Mouse (Mus musculus) lung, adult 2 months (tissue): ENCODE data around the gene Dlgap1. TPM values are rescaled to one million over a fixed set of nuclear protein-coding genes. Genes with fewer than 3 reads are reported as not detected.
A peak's percentile ranks its signal among the peaks of the same experiment; 100 is the strongest.

Experiments
- DNase-seq: peaks from one replicate; pipeline ENCODE4 v3.0.0; 2022
- H3K4me1 ChIP-seq: fragments of 200-500 bp; 2 replicates; pipeline ENCODE4 v1.6.1; 2011; ENCODE audit warnings: low read length; ENCODE audit not compliant: control insufficient read depth, insufficient read depth
- H3K4me3 ChIP-seq: fragments of 200-500 bp; replicated peaks from 2 replicates; pipeline ENCODE3; 2011; ENCODE audit warnings: low read depth, mild to moderate bottlenecking, control low read depth, low read length; ENCODE audit errors: extremely low read depth
- CTCF ChIP-seq: fragments of 200-500 bp; IDR thresholded peaks from 2 replicates; pipeline ENCODE4 v1.5.1; 2011; ENCODE audit warnings: mild to moderate bottlenecking, low read length, control low read depth; ENCODE audit not compliant: insufficient read depth
- POLR2A ChIP-seq: fragments of 200-500 bp; IDR thresholded peaks from 2 replicates; pipeline ENCODE4 v1.6.1; 2011; ENCODE audit warnings: low read depth, mild to moderate bottlenecking, control low read depth, low read length, borderline replicate concordance; ENCODE audit errors: extremely low read depth
- WGBS: fragments of 180-500 bp; shearing (Covaris S2); methylation state at CpG from one replicate; pipeline ENCODE4 v1.1.7; 2018; 5-methylcytosine and 5-hydroxymethylcytosine counted together
- polyA plus RNA-seq: library from polyadenylated mRNA; depleted of rRNA; stranded (reverse); fragments of >200 nt; gene quantifications from 2 replicates; pipeline ENCODE4 v1.2.3, GENCODE M21; 2012

Gene Dlgap1
- polyA plus RNA-seq, 1 experiment: 0.63 TPM

DNA sequence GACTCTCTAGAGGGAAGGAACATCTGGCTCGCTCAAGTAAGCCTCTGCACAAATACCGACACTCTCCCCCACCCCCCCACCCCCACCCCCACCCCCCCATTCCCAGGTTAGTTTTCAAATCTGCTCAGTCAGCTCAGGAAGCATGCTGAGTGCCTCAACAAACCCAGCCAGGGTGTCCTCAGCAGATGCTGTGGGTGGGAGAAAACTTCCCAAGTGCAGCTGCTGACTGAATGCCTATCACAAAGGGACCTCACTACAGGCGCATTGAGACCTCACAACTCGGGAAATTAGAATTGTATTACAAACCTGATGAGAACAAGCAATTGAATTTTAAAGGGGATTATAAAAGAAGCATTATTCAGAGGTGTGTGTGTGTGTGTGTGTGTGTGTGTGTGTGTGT lies 538.9 kb downstream of the Dlgap1 start:
- TF ChIP-seq POLR2A: no peak
- no peak for TF ChIP-seq CTCF
- Histone ChIP-seq H3K4me3 (no peak overlapping the region), H3K4me1 (no peaks in the 10 kb centered on the region)
- no peak for DNase-seq
- WGBS: 44% methylated on average over 4 of the region's 4 CpGs

- WGBS: 79% methylated on average over 5 of the region's 5 CpGs
Measured at GRCm38 (mm10) chr17:70510441-70510840, 541.6 kb downstream of the Dlgap1 start.

DNA sequence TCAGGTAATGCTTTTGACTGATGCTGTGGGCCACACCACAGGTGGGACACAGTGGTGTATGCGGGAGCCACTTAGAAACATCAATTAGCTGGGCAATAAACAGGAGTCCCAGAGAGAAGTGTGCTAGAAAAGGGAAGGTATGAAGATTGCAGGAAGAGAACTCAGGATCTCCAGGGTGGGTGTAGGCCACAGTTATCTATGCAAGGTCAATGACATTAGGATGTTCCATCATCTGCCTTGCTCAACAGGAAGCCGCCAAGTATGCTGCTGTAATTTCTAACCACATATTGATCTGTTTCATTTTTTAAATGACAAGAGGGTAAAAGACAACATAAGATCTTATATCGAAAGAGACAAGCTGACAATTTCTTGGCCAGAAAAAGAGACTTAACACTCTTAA lies 542.5 kb downstream of the Dlgap1 start:
- DNase-seq: no peak
- Histone ChIP-seq H3K4me1 (no peaks in the 10 kb centered on the region), H3K4me3 (no peak overlapping the region)
- WGBS: 82% methylated on average over 3 of the region's 3 CpGs
- TF ChIP-seq POLR2A (no peak), CTCF (no peak)

More at GRCm38 (mm10) chr17:70510441-70510840, 541.6 kb downstream of the Dlgap1 start:
- Histone ChIP-seq H3K4me1 (no peaks in the 10 kb centered on the region), H3K4me3 (no peak overlapping the region)
- no peak for DNase-seq
- TF ChIP-seq POLR2A: no peak
- no peak for TF ChIP-seq CTCF

- no peak for TF ChIP-seq CTCF
- no peak for TF ChIP-seq POLR2A
- no peak for DNase-seq
- Histone ChIP-seq H3K4me3 (no peak overlapping the region), H3K4me1 (no peaks in the 10 kb centered on the region)
- 74% methylated on average over 5 of the region's 5 CpGs for WGBS
Measured at GRCm38 (mm10) chr17:70513736-70514135, 544.9 kb downstream of the Dlgap1 start.

DNA sequence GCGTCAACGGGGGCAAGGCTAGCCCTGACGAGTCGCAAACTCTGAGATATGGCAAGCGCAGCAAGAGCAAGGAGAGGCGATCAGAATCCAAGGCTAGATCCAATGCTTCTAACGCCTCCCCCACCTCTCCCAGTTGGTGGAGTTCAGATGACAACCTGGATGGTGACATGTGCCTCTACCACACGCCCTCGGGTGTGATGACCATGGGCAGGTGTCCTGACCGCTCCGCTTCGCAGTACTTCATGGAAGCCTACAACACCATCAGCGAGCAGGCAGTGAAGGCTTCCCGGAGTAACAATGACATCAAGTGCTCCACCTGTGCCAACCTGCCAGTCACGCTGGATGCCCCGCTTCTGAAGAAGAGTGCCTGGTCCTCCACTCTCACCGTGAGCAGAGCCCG lies 547.6 kb downstream of the Dlgap1 start:
- DNase-seq: no peak
- Histone ChIP-seq H3K4me1 (no peaks in the 10 kb centered on the region), H3K4me3 (no peak overlapping the region)
- WGBS: 86% methylated on average over 18 of the region's 18 CpGs
- TF ChIP-seq POLR2A (no peak), CTCF (no peak)

DNA sequence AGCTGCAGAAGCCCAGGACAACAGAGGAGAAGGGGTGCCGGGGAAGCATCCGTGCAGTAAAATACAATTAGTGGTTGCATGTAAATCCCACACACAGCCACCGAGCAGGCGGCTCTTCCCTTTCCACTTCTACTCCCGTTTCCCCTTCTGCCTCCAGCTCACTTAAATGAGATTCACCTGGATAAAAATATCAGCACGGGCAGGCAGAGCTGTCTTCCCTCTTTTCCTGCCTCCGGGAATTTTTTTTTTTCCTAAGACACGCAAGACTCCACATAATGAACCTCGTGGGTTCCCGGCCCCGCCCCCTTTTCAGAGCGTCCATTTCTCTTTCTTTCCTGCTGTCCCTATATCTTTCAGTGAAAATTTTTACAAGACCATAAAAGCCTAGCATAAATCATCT lies 548.5 kb downstream of the Dlgap1 start:
- 83% methylated on average over 12 of the region's 12 CpGs for WGBS
- Histone ChIP-seq H3K4me3 (no peak overlapping the region), H3K4me1 (no peaks in the 10 kb centered on the region)
- DNase-seq: no peak
- TF ChIP-seq CTCF: no peak
- TF ChIP-seq POLR2A: no peak

- 60% methylated on average over 5 of the region's 5 CpGs for WGBS
- Histone ChIP-seq H3K4me3 (no peak overlapping the region), H3K4me1 (no peaks in the 10 kb centered on the region)
- no peak for DNase-seq
- TF ChIP-seq POLR2A: no peak
- no peak for TF ChIP-seq CTCF
Measured at GRCm38 (mm10) chr17:70521058-70521851, 552.4 kb downstream of the Dlgap1 start.

DNA sequence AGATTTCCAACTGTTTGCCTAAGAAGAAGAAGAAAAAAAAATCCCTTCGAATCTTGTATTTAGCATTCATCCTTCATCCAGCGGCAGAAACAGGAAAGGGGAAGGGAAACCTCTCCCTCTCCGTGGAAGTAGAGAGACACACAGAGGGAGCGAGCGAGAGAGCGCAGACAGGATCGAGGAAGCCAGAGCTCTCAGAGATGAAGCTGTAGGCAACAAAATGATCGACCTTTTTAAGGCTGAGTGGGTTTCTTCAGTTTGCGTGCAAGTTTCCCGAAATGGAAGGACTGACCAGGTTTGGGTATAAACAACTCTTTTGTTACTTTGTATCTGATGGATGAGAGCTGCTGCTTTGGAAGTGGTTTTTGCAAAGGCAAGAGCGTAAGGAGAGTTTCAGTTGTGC lies 553.1 kb downstream of the Dlgap1 start:
- H3K4me3 ChIP-seq: no peak overlapping the region
- DNase-seq: no peak
- 28% methylated on average over 11 of the region's 11 CpGs for WGBS
- no peaks in the 10 kb centered on the region for H3K4me1 ChIP-seq
- no peak for TF ChIP-seq POLR2A
- no peak for TF ChIP-seq CTCF

DNA sequence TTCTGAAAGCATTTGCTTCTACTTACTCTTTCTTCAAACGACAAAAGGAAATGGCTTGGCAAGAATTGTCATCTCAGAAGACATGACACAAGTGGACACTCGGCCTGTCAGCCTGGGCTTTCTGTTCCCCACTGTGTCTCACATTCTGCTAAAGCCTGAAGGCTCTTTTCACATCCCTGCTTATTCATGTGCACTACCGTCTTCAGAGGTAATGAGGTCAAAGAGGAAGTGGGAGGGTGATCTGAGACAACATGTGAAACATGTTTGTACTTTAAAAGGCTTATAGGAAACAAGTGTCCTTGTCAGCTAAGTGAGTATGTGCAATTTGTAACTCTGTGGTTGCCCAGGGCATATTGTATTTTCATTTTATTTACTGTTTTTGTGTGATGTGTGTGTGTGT lies 557.1 kb downstream of the Dlgap1 start:
- Histone ChIP-seq H3K4me3 (no peak overlapping the region), H3K4me1 (no peaks in the 10 kb centered on the region)
- TF ChIP-seq POLR2A (no peak), CTCF (no peak)
- 35% methylated on average over 3 of the region's 3 CpGs for WGBS
- no peak for DNase-seq

- 22% methylated on average over 9 of the region's 9 CpGs for WGBS
- peak; percentile 41; the same call in 1 of the 2 replicates for TF ChIP-seq CTCF
- no peak for TF ChIP-seq POLR2A
Measured at GRCm38 (mm10) chr17:70527101-70527500, 558.2 kb downstream of the Dlgap1 start.

More at GRCm38 (mm10) chr17:70527101-70527500, 558.2 kb downstream of the Dlgap1 start:
- H3K4me1 ChIP-seq: no peaks in the 10 kb centered on the region
- DNase-seq: no peak
- no peak overlapping the region for H3K4me3 ChIP-seq
